Mouse (Mus musculus) embryonic fibroblast, embryonic 13.5 days (primary cell): ENCODE measurements around the gene Ptprz1. TPM values are rescaled to one million over a fixed set of nuclear protein-coding genes. Genes with fewer than 3 reads are reported as not detected.

Experiments
- H3K27ac ChIP-seq: 2 replicates; pipeline ENCODE4 v1.5.1; 2012; ENCODE audit warnings: low read length, control low read depth, inconsistent platforms; ENCODE audit not compliant: insufficient read depth
- H3K4me1 ChIP-seq: 2 replicates; pipeline ENCODE4 v1.6.1; 2011; ENCODE audit warnings: low read length; ENCODE audit not compliant: control insufficient read depth, insufficient read depth
- H3K4me3 ChIP-seq: 2 replicates; pipeline ENCODE4 v1.5.1; 2011; ENCODE audit warnings: mild to moderate bottlenecking, control low read depth, low read length; ENCODE audit not compliant: insufficient read depth
- CTCF ChIP-seq: IDR thresholded peaks from 2 replicates; pipeline ENCODE4 v1.5.1; 2011; ENCODE audit warnings: mild to moderate bottlenecking, control low read depth, low read length, moderate library complexity, borderline replicate concordance; ENCODE audit not compliant: insufficient read depth
- POLR2A ChIP-seq: IDR thresholded peaks from 2 replicates; pipeline ENCODE4 v1.6.1; 2011; ENCODE audit warnings: low read depth, mild to moderate bottlenecking, control low read depth, low read length, moderate library complexity
- polyA plus RNA-seq: library from polyadenylated mRNA; stranded (reverse); fragments of >200 nt; gene quantifications from 2 replicates; pipeline ENCODE4 v1.2.4, GENCODE M21; 2011; ENCODE audit warnings: low read depth; ENCODE audit not compliant: missing spikeins, insufficient read length

Gene Ptprz1
- polyA plus RNA-seq, 1 experiment, result 49.0 TPM

DNA sequence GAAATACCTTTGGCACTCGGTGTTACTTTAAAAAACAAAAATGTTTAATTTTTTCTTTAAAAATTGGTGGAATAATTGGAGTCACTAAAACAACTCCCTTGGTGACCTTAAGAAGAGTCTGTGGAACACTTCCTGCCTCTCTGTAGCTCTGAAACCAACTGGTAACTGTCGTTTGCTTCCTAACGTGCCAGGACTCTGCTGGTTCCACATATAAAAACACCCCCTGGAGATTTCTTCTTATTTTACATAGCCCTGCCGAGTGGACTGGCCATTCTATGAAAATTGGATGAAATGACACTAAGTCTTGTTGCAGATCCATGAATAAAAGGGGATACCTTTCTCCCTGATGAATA is 34.6 kb downstream of the Ptprz1 start:
- Histone ChIP-seq H3K4me1 (no peaks in the 10 kb centered on the region), H3K4me3 (no peak overlapping the region), H3K27ac (no peak overlapping the region)
- TF ChIP-seq POLR2A (no peak), CTCF (no peak)

DNA sequence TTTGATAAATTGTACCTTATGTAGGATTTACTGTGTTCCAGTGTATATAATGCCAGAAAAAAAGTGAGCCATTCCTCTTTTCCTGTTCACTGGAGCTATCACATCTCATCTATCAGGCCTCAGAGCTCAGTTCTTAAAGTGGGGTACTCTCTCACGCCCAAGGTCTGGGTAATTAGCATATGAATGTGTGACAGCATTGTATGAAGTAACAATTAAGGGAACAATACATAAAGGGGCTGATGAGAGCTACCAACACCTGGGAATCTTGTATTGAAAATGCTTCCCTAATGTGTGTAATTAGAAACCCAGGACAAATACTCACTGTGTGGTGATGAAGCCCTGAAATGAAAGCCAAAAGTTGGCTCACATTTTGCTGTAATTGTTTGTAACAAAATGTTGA is 47.6 kb downstream of the Ptprz1 start:
- no peak overlapping the region for H3K27ac ChIP-seq
- no peak for TF ChIP-seq CTCF
- TF ChIP-seq POLR2A, result no peak
- H3K4me3 ChIP-seq, result no peak overlapping the region
- no peaks in the 10 kb centered on the region for H3K4me1 ChIP-seq

GRCm38 (mm10) chr6:22932768-22933265 is 57.5 kb downstream of the Ptprz1 start:
- Histone ChIP-seq H3K27ac (no peak overlapping the region), H3K4me3 (no peak overlapping the region), H3K4me1 (no peaks in the 10 kb centered on the region)
- TF ChIP-seq POLR2A (no peak), CTCF (no peak)

GRCm38 (mm10) chr6:22937126-22937525 is 61.8 kb downstream of the Ptprz1 start:
- Histone ChIP-seq H3K27ac (no peak overlapping the region), H3K4me3 (no peak overlapping the region), H3K4me1 (no peaks in the 10 kb centered on the region)
- TF ChIP-seq CTCF (no peak), POLR2A (no peak)

GRCm38 (mm10) chr6:22937526-22937925 is 62.2 kb downstream of the Ptprz1 start:
- TF ChIP-seq POLR2A (no peak), CTCF (no peak)
- no peak overlapping the region for H3K4me3 ChIP-seq
- H3K4me1 ChIP-seq, result no peaks in the 10 kb centered on the region
- H3K27ac ChIP-seq, result no peak overlapping the region

DNA sequence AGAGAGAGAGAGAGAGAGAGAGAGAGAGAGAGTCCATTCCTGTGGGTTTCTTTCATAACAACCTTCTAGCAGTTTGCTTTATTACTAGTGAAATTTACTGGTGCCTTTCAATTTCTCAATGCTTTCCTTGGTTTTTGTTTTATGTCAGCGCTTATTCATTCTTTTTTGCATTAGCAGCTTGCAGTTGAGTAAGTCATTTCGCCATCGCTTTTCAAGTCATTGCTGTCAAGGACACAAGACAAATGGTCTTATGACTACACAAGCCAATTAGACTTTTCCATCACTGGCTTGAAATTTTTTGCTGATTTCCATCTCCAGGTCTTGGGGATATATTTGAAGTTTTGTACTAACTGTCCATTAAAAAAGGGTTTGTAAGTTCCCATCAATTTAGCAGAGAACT is 68.9 kb downstream of the Ptprz1 start:
- Histone ChIP-seq H3K4me3 (no peak overlapping the region), H3K27ac (no peak overlapping the region), H3K4me1 (no peaks in the 10 kb centered on the region)
- TF ChIP-seq CTCF (no peak), POLR2A (no peak)

GRCm38 (mm10) chr6:22963374-22963773 is 88.1 kb downstream of the Ptprz1 start:
- Histone ChIP-seq H3K4me1 (no peaks in the 10 kb centered on the region), H3K4me3 (no peak overlapping the region), H3K27ac (no peak overlapping the region)
- TF ChIP-seq POLR2A (no peak), CTCF (no peak)

GRCm38 (mm10) chr6:22968073-22968472 is 92.8 kb downstream of the Ptprz1 start:
- no peak overlapping the region for H3K4me3 ChIP-seq
- H3K4me1 ChIP-seq, result no peaks in the 10 kb centered on the region
- TF ChIP-seq POLR2A (no peak), CTCF (no peak)
- no peak overlapping the region for H3K27ac ChIP-seq

DNA sequence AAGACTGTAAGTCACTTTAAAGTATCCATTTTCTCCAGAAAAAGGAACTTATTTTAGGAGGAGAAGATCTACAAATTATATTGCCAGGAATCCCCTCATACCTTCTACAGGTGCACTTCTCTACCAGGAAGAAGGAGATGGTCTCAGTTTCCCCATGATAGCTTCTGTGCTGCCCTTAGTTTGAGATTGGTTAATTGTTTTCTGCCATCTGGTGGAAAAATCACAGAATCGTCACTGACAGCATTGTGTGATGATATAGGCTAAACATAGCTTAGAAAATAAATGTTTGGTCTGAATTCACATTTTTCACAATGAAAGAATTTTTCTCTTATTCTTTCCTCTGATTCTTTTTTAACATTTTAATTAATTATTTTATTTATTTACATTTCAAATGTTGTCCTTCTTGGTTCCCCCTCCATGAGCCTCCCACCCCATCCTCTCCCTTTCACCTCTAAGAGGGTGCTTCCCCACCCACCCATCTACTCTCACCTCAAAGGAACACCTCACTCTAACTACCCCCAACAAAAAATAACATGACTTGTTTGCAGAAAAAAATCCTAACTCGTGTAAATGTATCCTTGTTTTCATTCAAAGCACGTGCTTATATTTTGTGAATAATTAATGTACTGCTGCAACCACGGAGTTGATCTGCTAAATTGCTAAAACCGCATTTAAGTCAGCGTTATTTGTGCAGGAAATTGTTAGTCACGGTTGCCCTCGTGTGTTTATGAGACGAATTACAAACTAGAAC is 108.6 kb downstream of the Ptprz1 start:
- TF ChIP-seq CTCF (no peak), POLR2A (no peak)
- H3K4me3 ChIP-seq, result no peak overlapping the region
- H3K4me1 ChIP-seq, result no peaks in the 10 kb centered on the region
- no peak overlapping the region for H3K27ac ChIP-seq

GRCm38 (mm10) chr6:22984520-22985154 is 109.3 kb downstream of the Ptprz1 start:
- Histone ChIP-seq H3K27ac (no peak overlapping the region), H3K4me1 (no peaks in the 10 kb centered on the region), H3K4me3 (no peak overlapping the region)
- TF ChIP-seq CTCF (no peak), POLR2A (no peak)

GRCm38 (mm10) chr6:23003152-23003551 is 127.8 kb downstream of the Ptprz1 start:
- Histone ChIP-seq H3K4me3 (no peak overlapping the region), H3K4me1 (no peaks in the 10 kb centered on the region), H3K27ac (no peak overlapping the region)
- TF ChIP-seq POLR2A (no peak), CTCF (no peak)
